Mouse (Mus musculus) neural tube, embryonic 14.5 days (tissue): ENCODE data around the gene Scg2. TPM values are rescaled to one million over a fixed set of nuclear protein-coding genes. Genes with fewer than 3 reads are reported as not detected.

Source experiments
- ATAC-seq: fragments of 200-750 bp; cut with Nextera tagmentation; 2 replicates; pipeline ENCODE4 v1.8.0; 2017; ENCODE audit warnings: low read depth, mild to moderate bottlenecking, moderate TSS enrichment, moderate library complexity
- H3K27ac ChIP-seq: fragments of 300-500 bp; sonication (generic); 2 replicates; pipeline ENCODE4 v1.5.1; 2014; ENCODE audit warnings: low read depth, mild to moderate bottlenecking, control low read depth, low read length, moderate library complexity, mixed read lengths
- H3K27me3 ChIP-seq: fragments of 300-500 bp; sonication (generic); 2 replicates; pipeline ENCODE4 v1.6.1; 2014; ENCODE audit warnings: low read length; ENCODE audit not compliant: control insufficient read depth, insufficient read depth
- H3K36me3 ChIP-seq: fragments of 300-500 bp; sonication (generic); 2 replicates; pipeline ENCODE4 v1.6.1; 2014; ENCODE audit warnings: low read length, mixed read lengths; ENCODE audit not compliant: control insufficient read depth, insufficient read depth
- H3K4me1 ChIP-seq: fragments of 300-500 bp; sonication (generic); 2 replicates; pipeline ENCODE4 v1.6.1; 2014; ENCODE audit warnings: low read length; ENCODE audit not compliant: control insufficient read depth, insufficient read depth
- H3K4me2 ChIP-seq: fragments of 300-500 bp; sonication (generic); 2 replicates; pipeline ENCODE4 v1.6.1; 2014; ENCODE audit warnings: mild to moderate bottlenecking, low read depth, low read length, control low read depth
- H3K4me3 ChIP-seq: fragments of 300-500 bp; sonication (generic); 2 replicates; pipeline ENCODE4 v1.5.1; 2014; ENCODE audit warnings: low read depth, low read length, control low read depth, mixed read lengths
- H3K9ac ChIP-seq: fragments of 300-500 bp; sonication (generic); replicated peaks from 2 replicates; pipeline ENCODE4 v1.6.1; 2014; ENCODE audit warnings: low read depth, mild to moderate bottlenecking, control low read depth, low read length, mixed read lengths
- H3K9me3 ChIP-seq: fragments of 300-500 bp; sonication (generic); 2 replicates; pipeline ENCODE4 v1.6.1; 2016; ENCODE audit warnings: low read length; ENCODE audit not compliant: control insufficient read depth
- WGBS: fragments of 180-500 bp; shearing (Covaris S2); extraction: QIAGEN DNeasy Blood & Tissue Kit; methylation state at CpG from one replicate; pipeline ENCODE4 v1.1.7; 2014; 5-methylcytosine and 5-hydroxymethylcytosine counted together
- polyA plus RNA-seq: library from polyadenylated mRNA; unstranded; fragments of >200 nt; fragmentation: Nextera tagmentation; extraction: Ambion mirVana; gene quantifications from 2 replicates; pipeline ENCODE4 v1.2.1, GENCODE M21; 2014

Gene Scg2
- polyA plus RNA-seq: 107 and 159 TPM in 2 replicates

- Histone ChIP-seq H3K4me2 (peak within 1 kb of the TSS; percentile 51), H3K4me1 (no peaks in the 10 kb centered on the region), H3K36me3 (no peaks in the 10 kb centered on the region), H3K27me3 (no peaks in the 10 kb centered on the region), H3K4me3 (peak within 1 kb of the TSS; percentile 43), H3K27ac (peak within 1 kb of the TSS; percentile 57; the same call in 1 of the 2 replicates), H3K9me3 (no peaks in the 10 kb centered on the region), H3K9ac (peak within 1 kb of the TSS; percentile 47)
- peak; percentile 98 for ATAC-seq
- WGBS: 9% methylated on average over 22 of the region's 22 CpGs
Observed at GRCm38 (mm10) chr1:79439609-79440308, at the start of gene Scg2. Gene Scg2 (minus strand): TSS chr1:79440120.

- H3K4me1 ChIP-seq: no peaks in the 10 kb centered on the region
- H3K27me3 ChIP-seq: no peaks in the 10 kb centered on the region
- H3K4me2 ChIP-seq: no peak overlapping the region
- no peak overlapping the region for H3K27ac ChIP-seq
- no peaks in the 10 kb centered on the region for H3K9me3 ChIP-seq
- 91% methylated on average over 6 of the region's 6 CpGs for WGBS
- H3K9ac ChIP-seq: no peak overlapping the region
- no peak for ATAC-seq
- no peak overlapping the region for H3K4me3 ChIP-seq
- no peaks in the 10 kb centered on the region for H3K36me3 ChIP-seq
Observed at GRCm38 (mm10) chr1:79485546-79485945, 45.6 kb upstream of the Scg2 start.

- 85% methylated on average over 2 of the region's 2 CpGs for WGBS
- ATAC-seq: no peak
- no peak overlapping the region for H3K27ac ChIP-seq
Observed at GRCm38 (mm10) chr1:79470856-79471255, 30.9 kb upstream of the Scg2 start.

GRCm38 (mm10) chr1:79469871-79470270 is 30.0 kb upstream of the Scg2 start:
- 89% methylated on average over 5 of the region's 5 CpGs for WGBS
- no peak for ATAC-seq
- no peak overlapping the region for H3K9ac ChIP-seq
- no peak overlapping the region for H3K4me2 ChIP-seq
- no peaks in the 10 kb centered on the region for H3K36me3 ChIP-seq
- no peaks in the 10 kb centered on the region for H3K4me1 ChIP-seq
- H3K27ac ChIP-seq: no peak overlapping the region
- no peaks in the 10 kb centered on the region for H3K9me3 ChIP-seq
- H3K4me3 ChIP-seq: no peak overlapping the region
- H3K27me3 ChIP-seq: no peaks in the 10 kb centered on the region

More at GRCm38 (mm10) chr1:79470856-79471255, 30.9 kb upstream of the Scg2 start:
- H3K9me3 ChIP-seq: no peaks in the 10 kb centered on the region
- no peak overlapping the region for H3K4me3 ChIP-seq
- no peaks in the 10 kb centered on the region for H3K4me1 ChIP-seq
- no peak overlapping the region for H3K4me2 ChIP-seq
- no peaks in the 10 kb centered on the region for H3K27me3 ChIP-seq
- no peak overlapping the region for H3K9ac ChIP-seq
- H3K36me3 ChIP-seq: no peaks in the 10 kb centered on the region

GRCm38 (mm10) chr1:79466585-79466984 is 26.7 kb upstream of the Scg2 start:
- Histone ChIP-seq H3K36me3 (no peaks in the 10 kb centered on the region), H3K4me2 (no peak overlapping the region), H3K9ac (no peak overlapping the region), H3K27me3 (no peaks in the 10 kb centered on the region), H3K9me3 (no peaks in the 10 kb centered on the region), H3K4me1 (no peaks in the 10 kb centered on the region), H3K4me3 (no peak overlapping the region), H3K27ac (no peak overlapping the region)
- 48% methylated on average over 3 of the region's 3 CpGs for WGBS
- no peak for ATAC-seq

GRCm38 (mm10) chr1:79458558-79458957 is 18.6 kb upstream of the Scg2 start:
- Histone ChIP-seq H3K27me3 (no peaks in the 10 kb centered on the region), H3K36me3 (no peaks in the 10 kb centered on the region), H3K9me3 (no peaks in the 10 kb centered on the region), H3K27ac (no peak overlapping the region), H3K4me2 (no peak overlapping the region), H3K4me1 (no peaks in the 10 kb centered on the region), H3K9ac (no peak overlapping the region), H3K4me3 (no peak overlapping the region)
- WGBS: 34% methylated on average over 5 of the region's 5 CpGs
- no peak for ATAC-seq

- H3K4me3 ChIP-seq: no peak overlapping the region
- H3K27ac ChIP-seq: no peak overlapping the region
- H3K4me2 ChIP-seq: no peak overlapping the region
- H3K9ac ChIP-seq: no peak overlapping the region
- H3K4me1 ChIP-seq: 0 out of 2 replicates have a peak, but pooled peaks cover 8% of the 10 kb centered on the region
- WGBS: 24% methylated on average over 4 of the region's 4 CpGs
- no peaks in the 10 kb centered on the region for H3K27me3 ChIP-seq
- no peaks in the 10 kb centered on the region for H3K36me3 ChIP-seq
- H3K9me3 ChIP-seq: no peaks in the 10 kb centered on the region
- no peak for ATAC-seq
Observed at GRCm38 (mm10) chr1:79454164-79454563, 14.2 kb upstream of the Scg2 start.

GRCm38 (mm10) chr1:79452339-79452738 is 12.4 kb upstream of the Scg2 start:
- H3K9ac ChIP-seq: no peak overlapping the region
- H3K4me3 ChIP-seq: no peak overlapping the region
- peak; percentile 63; the same call in 1 of the 2 replicates for ATAC-seq
- WGBS: 33% methylated on average over 1 of the region's 1 CpGs
- H3K27me3 ChIP-seq: no peaks in the 10 kb centered on the region
- no peaks in the 10 kb centered on the region for H3K9me3 ChIP-seq
- H3K36me3 ChIP-seq: no peaks in the 10 kb centered on the region
- H3K4me1 ChIP-seq: 0 out of 2 replicates have a peak, but pooled peaks cover 8% of the 10 kb centered on the region
- no peak overlapping the region for H3K27ac ChIP-seq
- H3K4me2 ChIP-seq: no peak overlapping the region

GRCm38 (mm10) chr1:79450343-79451021 is 10.6 kb upstream of the Scg2 start:
- no peaks in the 10 kb centered on the region for H3K36me3 ChIP-seq
- peak overlapping the region; percentile 83 for H3K27ac ChIP-seq
- no peaks in the 10 kb centered on the region for H3K9me3 ChIP-seq
- peak; percentile 88 for ATAC-seq
- H3K4me3 ChIP-seq: peak overlapping the region; percentile 31
- H3K27me3 ChIP-seq: no peaks in the 10 kb centered on the region
- peak overlapping the region; percentile 53 for H3K4me2 ChIP-seq
- H3K9ac ChIP-seq: peak overlapping the region; percentile 67
- 0 out of 2 replicates have a peak, but pooled peaks cover 8% of the 10 kb centered on the region for H3K4me1 ChIP-seq
- WGBS: 10% methylated on average over 20 of the region's 20 CpGs
